In genomic region chr5:105730193-105730831, GRCm38 (mm10) we compare ENCODE assay signal across 8 mouse cellular contexts. TPM values are rescaled to one million over a fixed set of nuclear protein-coding genes. Genes with fewer than 3 reads are reported as not detected.
DNase-seq lines count a peak whose midpoint lies in the region; ATAC-seq and TF ChIP-seq lines count a peak whose summit lies in the region.
"Had no signal": no experiment of that assay in that cellular context is flagged by ENCODE, and none has a peak within 500 bp of the region (broad histone marks: within the 10 kb centered on the region; RNA-seq: fewer than 3 reads in every experiment).

No protein-coding gene starts in this region.

- peak; percentile 25 for ATAC-seq in heart, postnatal 0 days (ENCODE audit: insufficient read depth, low read depth)
- ATAC-seq in liver, embryonic 16.5 days (ENCODE audit: low read depth), result no peak
- ATAC-seq in forebrain, embryonic 11.5 days (replicated peaks; ENCODE audit: low FRiP score), result no peak

- 80% methylated on average over 6 of the region's 6 CpGs for WGBS in heart, postnatal 0 days
- 44% methylated on average over 6 of the region's 6 CpGs for WGBS in kidney, adult 2 months
- WGBS in liver, embryonic 16.5 days (ENCODE audit: insufficient replicate concordance), result 74% methylated on average over 6 of the region's 6 CpGs
- WGBS in forebrain, embryonic 11.5 days, result 86% methylated on average over 6 of the region's 6 CpGs
- 86% methylated on average over 6 of the region's 6 CpGs for WGBS in limb, embryonic 10.5 days

- TF ChIP-seq POLR2A in MEL (IDR thresholded peaks at IDR 0.05; ENCODE audit: control insufficient read depth in 1 of 2, insufficient read depth in 1 of 2, low read depth in 1 of 2, low read length in 2 of 2, poor library complexity in 1 of 2), result no peak
- no peak for TF ChIP-seq POLR2A in kidney, adult 2 months (IDR thresholded peaks at IDR 0.05; ENCODE audit: low read depth, low read length)

- no peak for TF ChIP-seq CTCF in heart, postnatal 0 days (IDR thresholded peaks at IDR 0.05; ENCODE audit: low read depth)
- TF ChIP-seq CTCF in MEL (IDR thresholded peaks at IDR 0.05 in 2 of 3, conservative IDR thresholded peaks at IDR 0.05 in 1 of 3; ENCODE audit: control insufficient read depth in 1 of 3, insufficient read depth in 1 of 3, low read depth in 2 of 3, low read length in 3 of 3, poor library complexity in 1 of 3, severe bottlenecking in 1 of 3), result no peak
- TF ChIP-seq CTCF in kidney, adult 2 months (conservative IDR thresholded peaks at IDR 0.05; ENCODE audit: insufficient read depth, insufficient read length, low read depth, low read length), result no peak

- no peak for DNase-seq in heart, postnatal 0 days (ENCODE audit: low spot score)
- no peak for DNase-seq in heart, postnatal 4 days
- no peak for DNase-seq in MEL (ENCODE audit: low read depth, low spot score)
- peak; percentile 92 for DNase-seq in kidney, adult 2 months
- DNase-seq in forebrain, embryonic 11.5 days (ENCODE audit: low spot score), result no peak
- DNase-seq in limb, embryonic 10.5 days (ENCODE audit: low spot score), result no peak

- no peak for TF ChIP-seq RAD21 in MEL (IDR thresholded peaks at IDR 0.05; ENCODE audit: low read depth, low read length)

- H3K36me3 ChIP-seq in heart, postnatal 0 days (replicated peaks; ENCODE audit: control insufficient read depth, insufficient read depth, low read length), result no peaks in the 10 kb centered on the region
- peaks cover 0 to 30% of the 10 kb centered on the region in 2 experiments; a peak in 2 of 4 replicates for H3K36me3 ChIP-seq in MEL (ENCODE audit: control insufficient read depth in 1 of 2, insufficient read depth in 2 of 2, low read length in 2 of 2)
- no peaks in the 10 kb centered on the region for H3K36me3 ChIP-seq in kidney, adult 2 months (ENCODE audit: control insufficient read depth, insufficient read depth, low read length)
- H3K36me3 ChIP-seq in liver, embryonic 16.5 days (ENCODE audit: control insufficient read depth, insufficient read depth), result no peaks in the 10 kb centered on the region
- no peaks in the 10 kb centered on the region for H3K36me3 ChIP-seq in forebrain, embryonic 11.5 days (ENCODE audit: control insufficient read depth, insufficient read depth, low read length)
- peaks cover 15% of the 10 kb centered on the region for H3K36me3 ChIP-seq in limb, embryonic 10.5 days

- H3K9me3 ChIP-seq in heart, postnatal 0 days (replicated peaks; ENCODE audit: control insufficient read depth, low read length), result no peaks in the 10 kb centered on the region
- no peaks in the 10 kb centered on the region for H3K9me3 ChIP-seq in MEL (replicated peaks; ENCODE audit: insufficient read depth, low read length)
- no peaks in the 10 kb centered on the region for H3K9me3 ChIP-seq in liver, embryonic 16.5 days (replicated peaks; ENCODE audit: control insufficient read depth, low read length)
- H3K9me3 ChIP-seq in forebrain, embryonic 11.5 days (ENCODE audit: control insufficient read depth, low read length), result no peaks in the 10 kb centered on the region
- no peaks in the 10 kb centered on the region for H3K9me3 ChIP-seq in limb, embryonic 10.5 days (replicated peaks)
- H3K9me3 ChIP-seq: hindbrain, embryonic 15.5 days had no signal

- H3K4me2 ChIP-seq in heart, postnatal 0 days (ENCODE audit: low read depth, low read length), result no peak overlapping the region
- H3K4me2 ChIP-seq in liver, embryonic 16.5 days (ENCODE audit: low read depth, low read length), result no peak overlapping the region
- H3K4me2 ChIP-seq in forebrain, embryonic 11.5 days (ENCODE audit: low read depth, low read length, severe bottlenecking), result no peak overlapping the region

- H3K4me3 ChIP-seq in heart, postnatal 0 days (ENCODE audit: low read depth, low read length), result no peak overlapping the region
- no peak overlapping the region for H3K4me3 ChIP-seq in MEL (ENCODE audit: control insufficient read depth in 1 of 2, insufficient read depth in 1 of 2, low read depth in 2 of 2, low read length in 2 of 2)
- H3K4me3 ChIP-seq in kidney, adult 2 months (ENCODE audit: insufficient read depth, low read depth, low read length), result no peak overlapping the region
- no peak overlapping the region for H3K4me3 ChIP-seq in liver, embryonic 16.5 days (ENCODE audit: low read depth, low read length)
- no peak overlapping the region for H3K4me3 ChIP-seq in forebrain, embryonic 11.5 days (ENCODE audit: low read depth, low read length)
- H3K4me3 ChIP-seq in limb, embryonic 10.5 days, result no peak overlapping the region
- H3K4me3 ChIP-seq: hindbrain, embryonic 15.5 days had no signal

- no peak for TF ChIP-seq EP300 in heart, postnatal 0 days (IDR thresholded peaks at IDR 0.05; ENCODE audit: low read depth)
- TF ChIP-seq EP300 in MEL (IDR thresholded peaks at IDR 0.05; ENCODE audit: low read depth in 1 of 2, low read length in 2 of 2), result no peak

- H3K27me3 ChIP-seq in heart, postnatal 0 days (ENCODE audit: control insufficient read depth, insufficient read depth, low read length), result no peaks in the 10 kb centered on the region
- H3K27me3 ChIP-seq in MEL (ENCODE audit: control insufficient read depth in 1 of 2, insufficient read depth in 2 of 2, low read length in 2 of 2), result no peaks in the 10 kb centered on the region
- H3K27me3 ChIP-seq in kidney, adult 2 months (replicated peaks; ENCODE audit: control insufficient read depth, insufficient read depth, low read length), result no peaks in the 10 kb centered on the region
- H3K27me3 ChIP-seq in liver, embryonic 16.5 days (ENCODE audit: control insufficient read depth, insufficient read depth, low read depth, low read length), result no peaks in the 10 kb centered on the region
- no peaks in the 10 kb centered on the region for H3K27me3 ChIP-seq in forebrain, embryonic 11.5 days (ENCODE audit: control insufficient read depth, insufficient read depth, low read length)
- no peaks in the 10 kb centered on the region; the same call in 1 of the 2 replicates for H3K27me3 ChIP-seq in limb, embryonic 10.5 days (ENCODE audit: low read depth, poor library complexity, severe bottlenecking)
- H3K27me3 ChIP-seq: hindbrain, embryonic 15.5 days had no signal

- peaks cover 35% of the 10 kb centered on the region for H3K79me2 ChIP-seq in MEL (ENCODE audit: control insufficient read depth, insufficient read depth, low read length, poor library complexity)

- H3K27ac ChIP-seq in heart, postnatal 0 days (ENCODE audit: low read depth), result peak overlapping the region; percentile 46; the same call in 1 of the 2 replicates
- peak overlapping the region; percentile 79 for H3K27ac ChIP-seq in MEL (ENCODE audit: control insufficient read depth, low read depth, low read length)
- H3K27ac ChIP-seq in kidney, adult 2 months (ENCODE audit: insufficient read depth, low read depth, low read length), result peak overlapping the region; percentile 99
- 0 out of 2 replicates have a peak overlapping the region, but pooled peaks have one; percentile 17 for H3K27ac ChIP-seq in liver, embryonic 16.5 days (ENCODE audit: low read length)
- H3K27ac ChIP-seq in forebrain, embryonic 11.5 days (ENCODE audit: low read depth, low read length), result no peak overlapping the region
- H3K27ac ChIP-seq in limb, embryonic 10.5 days, result no peak overlapping the region
- H3K27ac ChIP-seq: hindbrain, embryonic 15.5 days had no signal

- peaks cover 12% of the 10 kb centered on the region for H3K4me1 ChIP-seq in heart, postnatal 0 days (ENCODE audit: control insufficient read depth, insufficient read depth)
- peaks cover 11 to 30% of the 10 kb centered on the region in 2 experiments for H3K4me1 ChIP-seq in MEL (ENCODE audit: control insufficient read depth in 1 of 2, insufficient read depth in 2 of 2, low read length in 2 of 2)
- H3K4me1 ChIP-seq in kidney, adult 2 months (ENCODE audit: control insufficient read depth, insufficient read depth, low read length), result peaks cover 28% of the 10 kb centered on the region; the same call in 1 of the 2 replicates
- peaks cover 31% of the 10 kb centered on the region for H3K4me1 ChIP-seq in liver, embryonic 16.5 days (ENCODE audit: control insufficient read depth, low read depth, low read length)
- peaks cover 11% of the 10 kb centered on the region; the same call in 1 of the 2 replicates for H3K4me1 ChIP-seq in forebrain, embryonic 11.5 days (replicated peaks; ENCODE audit: control insufficient read depth, insufficient read depth, low read length)
- H3K4me1 ChIP-seq in limb, embryonic 10.5 days, result peaks cover 26% of the 10 kb centered on the region

- no peak overlapping the region for H3K9ac ChIP-seq in heart, postnatal 0 days (replicated peaks; ENCODE audit: low read depth, low read length)
- H3K9ac ChIP-seq in MEL (ENCODE audit: control insufficient read depth, low read depth, low read length, poor library complexity, severe bottlenecking), result peak overlapping the region; percentile 86
- H3K9ac ChIP-seq in liver, embryonic 16.5 days (ENCODE audit: low read depth, low read length), result no peak overlapping the region
- no peak overlapping the region for H3K9ac ChIP-seq in forebrain, embryonic 11.5 days (ENCODE audit: low read length)
- H3K9ac ChIP-seq: hindbrain, embryonic 15.5 days had no signal

TF ChIP-seq in MEL, 35 proteins besides CTCF, POLR2A, EP300 and RAD21:
- TF ChIP-seq BHLHE40 (IDR thresholded peaks at IDR 0.05; ENCODE audit: borderline replicate concordance, low read depth, low read length), result no peak
- TF ChIP-seq HCFC1 (IDR thresholded peaks at IDR 0.05; ENCODE audit: low read depth, low read length), result no peak
- TF ChIP-seq ELF1 (IDR thresholded peaks at IDR 0.05; ENCODE audit: low read depth, low read length), result no peak
- no peak for TF ChIP-seq ZKSCAN1 (IDR thresholded peaks at IDR 0.05; ENCODE audit: low read depth, low read length)
- TF ChIP-seq TCF12 (IDR thresholded peaks at IDR 0.05; ENCODE audit: low read depth, low read length), result no peak
- TF ChIP-seq GATA1 (IDR thresholded peaks at IDR 0.05; ENCODE audit: low read depth, low read length), result no peak
- TF ChIP-seq MEF2A (IDR thresholded peaks at IDR 0.05; ENCODE audit: extremely low read depth, insufficient replicate concordance, low read depth, low read length, poor library complexity, severe bottlenecking), result no peak
- TF ChIP-seq SIN3A (IDR thresholded peaks at IDR 0.05; ENCODE audit: low read length), result no peak
- no peak for TF ChIP-seq ZC3H11A (IDR thresholded peaks at IDR 0.05; ENCODE audit: low read depth, low read length)
TF ChIP-seq in MEL: peak in this region for 0.

RNA-seq across cellular contexts. Expression of gene Lrrc8d, which starts 30.5 kb away (rescaled TPM):
- total RNA-seq in heart, postnatal 0 days (2014; rRNA removed; ENCODE audit: low replicate concordance), result 5.5 and 8.8 TPM in 2 replicates
- polyA plus RNA-seq in heart, postnatal 0 days (2015; fragmentation: Nextera tagmentation; extraction: Ambion mirVana), result 8.5 and 10.0 TPM in 2 replicates
- total RNA-seq in heart, postnatal 4 days (2021), result 10 to 100 TPM; 21.2 to 23.6 TPM
- total RNA-seq in MEL (2012; rRNA removed), result 11.4 and 13.3 TPM in 2 replicates
- polyA plus RNA-seq in MEL (2012; ENCODE audit: insufficient read depth in 1 of 2, insufficient read length in 2 of 2, low read depth in 1 of 2, low replicate concordance in 2 of 2, missing spikeins in 1 of 2), result 100 to 1,000 TPM in 1 of 2 experiments, 10 to 100 TPM in 1; 21.9 to 258 TPM
- polyA plus RNA-seq in kidney, adult 2 months (2012; rRNA removed), result 34.4 and 35.4 TPM in 2 replicates
- 7.2 and 8.0 TPM in 2 replicates for polyA plus RNA-seq in liver, embryonic 16.5 days (2015; fragmentation: Nextera tagmentation; extraction: Ambion mirVana)
- 26.8 and 28.9 TPM in 2 replicates for polyA plus RNA-seq in forebrain, embryonic 11.5 days (2014; fragmentation: Nextera tagmentation; extraction: Ambion mirVana)
- 15.0 and 17.6 TPM in 2 replicates for polyA plus RNA-seq in limb, embryonic 10.5 days (2016; fragmentation: Nextera tagmentation; extraction: Ambion mirVana)

Comparison
In these comparisons a context has a peak if more than half of its experiments do, and no peak if none do; other contexts are left out.
1. H3K27ac ChIP-seq: peak in heart, postnatal 0 days (single experiment), MEL (single experiment), kidney, adult 2 months (single experiment) and liver, embryonic 16.5 days (single experiment); none in forebrain, embryonic 11.5 days (single experiment) and limb, embryonic 10.5 days (single experiment).